Mouse (Mus musculus) liver, postnatal 0 days (tissue): ENCODE results near the gene Cd151.

Source experiments
- CTCF ChIP-seq: sonication (generic); IDR thresholded peaks from 2 replicates; pipeline ENCODE4 v1.5.1; 2016; ENCODE audit warnings: antibody characterized with exemption, low read depth
- EP300 ChIP-seq: IDR thresholded peaks from 2 replicates; pipeline ENCODE4 v1.6.1; 2016; ENCODE audit warnings: antibody characterized with exemption, low read depth, mild to moderate bottlenecking

GRCm38 (mm10) chr7:141469352-141469751, 2.2 kb downstream of the Cd151 start:
- TF ChIP-seq CTCF (no peak), EP300 (no peak)
